In genomic region chr11:118042791-118043190, GRCm38 (mm10) we compare ENCODE assay signal across 14 mouse cellular contexts. TPM values are rescaled to one million over a fixed set of nuclear protein-coding genes. Genes with fewer than 3 reads are reported as not detected.
A peak's percentile ranks its signal among the peaks of the same experiment; 100 is the strongest.
DNase-seq lines count a peak whose midpoint lies in the region; ATAC-seq and TF ChIP-seq lines count a peak whose summit lies in the region.
"Had no signal": no experiment of that assay in that cellular context is flagged by ENCODE, and none has a peak within 500 bp of the region (broad histone marks: within the 10 kb centered on the region; RNA-seq: fewer than 3 reads in every experiment).

No protein-coding gene starts in this region.

- intact Hi-C loops in left cerebral cortex, postnatal 4 days (cut with DNase I) = no loop called here
- intact Hi-C loops in left cerebral cortex, postnatal 36 days (cut with DNase I) = no loop called here

- no peak for TF ChIP-seq CTCF in stomach, postnatal 0 days (IDR thresholded peaks at IDR 0.05; ENCODE audit: low read depth)

- no peak for TF ChIP-seq EP300 in stomach, postnatal 0 days (optimal IDR thresholded peaks at IDR 0.05)

- H3K4me2 ChIP-seq in hindbrain, embryonic 12.5 days (replicated peaks) = no peak overlapping the region
- H3K4me2 ChIP-seq in hindbrain, embryonic 11.5 days (replicated peaks; ENCODE audit: low read depth, low read length) = no peak overlapping the region
- no peak overlapping the region for H3K4me2 ChIP-seq in stomach, postnatal 0 days (replicated peaks; ENCODE audit: low read depth)
- H3K4me2 ChIP-seq: heart, embryonic 15.5 days; limb, embryonic 13.5 days; midbrain, embryonic 12.5 days; stomach, embryonic 15.5 days had no signal

- no peaks in the 10 kb centered on the region for H3K27me3 ChIP-seq in hindbrain, embryonic 12.5 days
- H3K27me3 ChIP-seq in hindbrain, embryonic 11.5 days (ENCODE audit: control insufficient read depth, insufficient read depth, low read length) = no peaks in the 10 kb centered on the region
- H3K27me3 ChIP-seq in stomach, postnatal 0 days (ENCODE audit: control insufficient read depth, insufficient read depth, low read length) = no peaks in the 10 kb centered on the region
- H3K27me3 ChIP-seq: heart, embryonic 15.5 days; limb, embryonic 13.5 days; midbrain, embryonic 12.5 days; stomach, embryonic 15.5 days had no signal

- H3K4me3 ChIP-seq in hindbrain, embryonic 12.5 days = no peak overlapping the region
- H3K4me3 ChIP-seq in hindbrain, embryonic 11.5 days (ENCODE audit: low read depth, low read length) = no peak overlapping the region
- no peak overlapping the region for H3K4me3 ChIP-seq in stomach, postnatal 0 days (ENCODE audit: low read depth, low read length)
- H3K4me3 ChIP-seq: erythroblast, embryonic 14.5 days; heart, embryonic 15.5 days; limb, embryonic 13.5 days; midbrain, embryonic 12.5 days; stomach, embryonic 15.5 days had no signal

- WGBS in hindbrain, embryonic 12.5 days = 88% methylated on average over 9 of the region's 9 CpGs
- WGBS in hindbrain, embryonic 11.5 days = 84% methylated on average over 9 of the region's 9 CpGs
- 85% methylated on average over 9 of the region's 9 CpGs for WGBS in stomach, postnatal 0 days

- H3K27ac ChIP-seq in hindbrain, embryonic 12.5 days = no peak overlapping the region; the same call in 1 of the 2 replicates
- no peak overlapping the region for H3K27ac ChIP-seq in hindbrain, embryonic 11.5 days (ENCODE audit: low read depth, low read length)
- H3K27ac ChIP-seq in stomach, postnatal 0 days (replicated peaks) = peak overlapping the region; percentile 35; the same call in 1 of the 2 replicates
- H3K27ac ChIP-seq: heart, embryonic 15.5 days; limb, embryonic 13.5 days; midbrain, embryonic 12.5 days; stomach, embryonic 15.5 days had no signal

- H3K9me3 ChIP-seq in hindbrain, embryonic 12.5 days (replicated peaks) = no peaks in the 10 kb centered on the region
- H3K9me3 ChIP-seq in hindbrain, embryonic 11.5 days (ENCODE audit: control insufficient read depth, low read length) = no peaks in the 10 kb centered on the region
- no peaks in the 10 kb centered on the region for H3K9me3 ChIP-seq in stomach, postnatal 0 days (ENCODE audit: control insufficient read depth, low read length)
- H3K9me3 ChIP-seq: heart, embryonic 15.5 days; limb, embryonic 13.5 days; midbrain, embryonic 12.5 days; stomach, embryonic 15.5 days had no signal

- DNase-seq in cerebellum, postnatal 10 days = peak; percentile 51 to 56
- DNase-seq in cerebellum, postnatal 36 days = no peak
- no peak for DNase-seq in hindbrain, embryonic 11.5 days (ENCODE audit: low spot score)
- peak; percentile 22 for DNase-seq in left cerebral cortex, postnatal 4 days
- DNase-seq in left cerebral cortex, postnatal 36 days (ENCODE audit: low spot score in 2 of 2) = no peak
- no peak for DNase-seq in stomach, postnatal 0 days (ENCODE audit: low spot score)
- DNase-seq in layer of hippocampus, postnatal 36 days = no peak
- DNase-seq: gastrocnemius, postnatal 25 days had no signal

- H3K36me3 ChIP-seq in hindbrain, embryonic 12.5 days = no peaks in the 10 kb centered on the region
- H3K36me3 ChIP-seq in hindbrain, embryonic 11.5 days (ENCODE audit: control insufficient read depth, insufficient read depth, low read length) = no peaks in the 10 kb centered on the region
- H3K36me3 ChIP-seq in stomach, postnatal 0 days (ENCODE audit: control insufficient read depth, insufficient read depth, low read length) = no peaks in the 10 kb centered on the region
- H3K36me3 ChIP-seq: heart, embryonic 15.5 days; limb, embryonic 13.5 days; midbrain, embryonic 12.5 days; stomach, embryonic 15.5 days had no signal

- H3K4me1 ChIP-seq in hindbrain, embryonic 12.5 days = peaks cover 10% of the 10 kb centered on the region
- no peaks in the 10 kb centered on the region for H3K4me1 ChIP-seq in hindbrain, embryonic 11.5 days (replicated peaks; ENCODE audit: control insufficient read depth, insufficient read depth, low read length)
- no peaks in the 10 kb centered on the region for H3K4me1 ChIP-seq in stomach, postnatal 0 days (replicated peaks; ENCODE audit: control insufficient read depth, insufficient read depth)
- H3K4me1 ChIP-seq: stomach, embryonic 15.5 days had no signal

- no peak overlapping the region for H3K9ac ChIP-seq in hindbrain, embryonic 12.5 days
- H3K9ac ChIP-seq in hindbrain, embryonic 11.5 days (ENCODE audit: low read depth, low read length) = no peak overlapping the region
- no peak overlapping the region for H3K9ac ChIP-seq in stomach, postnatal 0 days (ENCODE audit: low read length)
- H3K9ac ChIP-seq: heart, embryonic 15.5 days; limb, embryonic 13.5 days; midbrain, embryonic 12.5 days; stomach, embryonic 15.5 days had no signal

- peak; percentile 20; the same call in 1 of the 2 replicates for ATAC-seq in hindbrain, embryonic 12.5 days (ENCODE audit: low FRiP score)
- ATAC-seq in hindbrain, embryonic 11.5 days (ENCODE audit: low FRiP score) = no peak
- ATAC-seq in stomach, postnatal 0 days (ENCODE audit: low FRiP score, low TSS enrichment) = peak; percentile 19

RNA-seq across cellular contexts. Expression of gene Pgs1, which starts 56.7 kb away (rescaled TPM):
- 41.8 and 46.7 TPM in 2 replicates for polyA plus RNA-seq in hindbrain, embryonic 12.5 days (2016; fragmentation: Nextera tagmentation; extraction: Ambion mirVana)
- 38.6 and 39.1 TPM in 2 replicates for polyA plus RNA-seq in hindbrain, embryonic 11.5 days (2014; fragmentation: Nextera tagmentation; extraction: Ambion mirVana)
- 10 to 100 TPM; 56.9 to 58.6 TPM for total RNA-seq in left cerebral cortex, postnatal 4 days (2021)
- 10 to 100 TPM; 82.8 to 86.3 TPM for total RNA-seq in left cerebral cortex, postnatal 36 days (2021)
- polyA plus RNA-seq in stomach, postnatal 0 days (2015; fragmentation: Nextera tagmentation; extraction: Ambion mirVana) = 28.7 and 29.4 TPM in 2 replicates
- 10 to 100 TPM; 75.1 to 79.4 TPM for total RNA-seq in layer of hippocampus, postnatal 36 days (2021)

Comparison
In these comparisons a context has a peak if more than half of its experiments do, and no peak if none do; other contexts are left out.
1. DNase-seq: peak in cerebellum, postnatal 10 days (2 of 2) and left cerebral cortex, postnatal 4 days (single experiment); none in cerebellum, postnatal 36 days (0 of 2), hindbrain, embryonic 11.5 days (single experiment), left cerebral cortex, postnatal 36 days (0 of 2), stomach, postnatal 0 days (single experiment) and layer of hippocampus, postnatal 36 days (0 of 2).